Mouse (Mus musculus): ENCODE measurements at regions not wholly inside any gene's neighbourhood (a gene's known extent, or its start where the extent isn't known, plus 50 kb on each side); places are given as distances from the start of the nearest gene placed in this dataset.
A peak's percentile ranks its signal among the peaks of the same experiment; 100 is the strongest.

DNA sequence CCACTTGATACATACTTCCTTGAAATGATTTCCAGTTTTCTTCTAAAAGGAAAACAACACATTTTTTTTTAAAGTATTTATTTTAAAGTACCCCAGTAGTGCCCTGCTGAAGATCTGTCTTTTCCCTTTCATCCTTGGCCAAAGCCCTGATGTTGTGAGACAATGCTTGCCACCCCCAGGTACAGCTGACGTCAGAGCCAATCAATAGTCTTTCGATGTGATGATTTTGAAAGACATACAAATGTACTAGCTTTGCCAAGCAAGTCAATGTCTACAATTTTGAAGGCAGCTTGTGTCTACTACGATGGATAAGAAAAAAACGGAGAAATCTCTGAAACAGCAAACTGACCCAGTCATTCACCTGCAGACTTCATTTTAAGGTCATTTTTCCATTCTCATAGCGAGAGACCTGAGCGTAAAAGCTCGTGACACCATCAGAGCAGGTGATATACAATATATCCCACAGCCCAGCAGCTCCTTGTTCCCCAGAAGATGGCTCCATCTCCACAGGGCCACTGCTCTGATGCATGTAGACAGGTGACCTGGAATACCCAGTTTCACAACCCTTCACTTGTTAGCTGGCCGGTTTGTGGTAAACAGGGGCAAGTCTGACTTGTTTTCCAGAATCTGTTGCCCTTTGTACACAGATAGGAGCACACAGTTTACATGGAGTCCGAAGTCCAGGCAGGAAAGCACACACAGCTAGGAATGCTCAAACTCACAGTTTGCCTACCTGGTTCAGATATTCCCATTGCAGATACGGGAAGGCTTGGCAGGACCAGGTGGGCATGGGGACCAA is 129.0 kb downstream of the Irs2 start:
- no peak overlapping the region for H3K4me2 ChIP-seq (replicated peaks; ENCODE audit: low read depth, low read length)
- ATAC-seq (ENCODE audit: low FRiP score, low TSS enrichment): no peak
- no peaks in the 10 kb centered on the region for H3K36me3 ChIP-seq (ENCODE audit: insufficient read depth, low read length)
- no peak overlapping the region for H3K4me3 ChIP-seq (ENCODE audit: low read length)
- H3K9ac ChIP-seq (replicated peaks; ENCODE audit: low read length): no peak overlapping the region
- peaks cover 4% of the 10 kb centered on the region; the same call in 1 of the 2 replicates for H3K27me3 ChIP-seq (ENCODE audit: insufficient read depth, low read length)
- WGBS: 83% methylated on average over 10 of the region's 10 CpGs
- H3K9me3 ChIP-seq (ENCODE audit: low read length): no peaks in the 10 kb centered on the region
- H3K4me1 ChIP-seq (ENCODE audit: insufficient read depth, low read length): no peaks in the 10 kb centered on the region
- no peak overlapping the region for H3K27ac ChIP-seq (ENCODE audit: low read length)

GRCm38 (mm10) chr8:10878371-10878770 is 129.9 kb downstream of the Irs2 start:
- Histone ChIP-seq H3K9me3 (ENCODE audit: low read length) (no peaks in the 10 kb centered on the region), H3K4me1 (ENCODE audit: insufficient read depth, low read length) (no peaks in the 10 kb centered on the region), H3K9ac (replicated peaks; ENCODE audit: low read length) (no peak overlapping the region), H3K4me3 (ENCODE audit: low read length) (no peak overlapping the region), H3K36me3 (ENCODE audit: insufficient read depth, low read length) (no peaks in the 10 kb centered on the region), H3K27ac (ENCODE audit: low read length) (no peak overlapping the region), H3K27me3 (ENCODE audit: insufficient read depth, low read length) (peaks cover 4% of the 10 kb centered on the region; the same call in 1 of the 2 replicates), H3K4me2 (replicated peaks; ENCODE audit: low read depth, low read length) (no peak overlapping the region)
- ATAC-seq (ENCODE audit: low FRiP score, low TSS enrichment): no peak
- 91% methylated on average over 4 of the region's 4 CpGs for WGBS

- Histone ChIP-seq H3K4me3 (ENCODE audit: low read length) (no peak overlapping the region), H3K4me2 (replicated peaks; ENCODE audit: low read depth, low read length) (no peak overlapping the region), H3K27me3 (ENCODE audit: insufficient read depth, low read length) (peaks cover 4% of the 10 kb centered on the region; the same call in 1 of the 2 replicates), H3K9me3 (ENCODE audit: low read length) (no peaks in the 10 kb centered on the region), H3K9ac (replicated peaks; ENCODE audit: low read length) (no peak overlapping the region), H3K4me1 (ENCODE audit: insufficient read depth, low read length) (no peaks in the 10 kb centered on the region), H3K27ac (ENCODE audit: low read length) (no peak overlapping the region), H3K36me3 (ENCODE audit: insufficient read depth, low read length) (no peaks in the 10 kb centered on the region)
- WGBS: 62% methylated on average over 6 of the region's 6 CpGs
- no peak for ATAC-seq (ENCODE audit: low FRiP score, low TSS enrichment)
Observed at GRCm38 (mm10) chr8:10875170-10875569, 133.1 kb downstream of the Irs2 start.

GRCm38 (mm10) chr8:10871451-10871850 is 136.8 kb downstream of the Irs2 start:
- Histone ChIP-seq H3K36me3 (ENCODE audit: insufficient read depth, low read length) (no peaks in the 10 kb centered on the region), H3K4me2 (replicated peaks; ENCODE audit: low read depth, low read length) (no peak overlapping the region), H3K9ac (replicated peaks; ENCODE audit: low read length) (no peak overlapping the region), H3K9me3 (ENCODE audit: low read length) (no peaks in the 10 kb centered on the region), H3K27me3 (ENCODE audit: insufficient read depth, low read length) (0 out of 2 replicates have a peak, but pooled peaks cover 11% of the 10 kb centered on the region), H3K4me3 (ENCODE audit: low read length) (no peak overlapping the region), H3K4me1 (ENCODE audit: insufficient read depth, low read length) (peaks cover 6% of the 10 kb centered on the region), H3K27ac (ENCODE audit: low read length) (no peak overlapping the region)
- no peak for ATAC-seq (ENCODE audit: low FRiP score, low TSS enrichment)
- 72% methylated on average over 7 of the region's 7 CpGs for WGBS

DNA sequence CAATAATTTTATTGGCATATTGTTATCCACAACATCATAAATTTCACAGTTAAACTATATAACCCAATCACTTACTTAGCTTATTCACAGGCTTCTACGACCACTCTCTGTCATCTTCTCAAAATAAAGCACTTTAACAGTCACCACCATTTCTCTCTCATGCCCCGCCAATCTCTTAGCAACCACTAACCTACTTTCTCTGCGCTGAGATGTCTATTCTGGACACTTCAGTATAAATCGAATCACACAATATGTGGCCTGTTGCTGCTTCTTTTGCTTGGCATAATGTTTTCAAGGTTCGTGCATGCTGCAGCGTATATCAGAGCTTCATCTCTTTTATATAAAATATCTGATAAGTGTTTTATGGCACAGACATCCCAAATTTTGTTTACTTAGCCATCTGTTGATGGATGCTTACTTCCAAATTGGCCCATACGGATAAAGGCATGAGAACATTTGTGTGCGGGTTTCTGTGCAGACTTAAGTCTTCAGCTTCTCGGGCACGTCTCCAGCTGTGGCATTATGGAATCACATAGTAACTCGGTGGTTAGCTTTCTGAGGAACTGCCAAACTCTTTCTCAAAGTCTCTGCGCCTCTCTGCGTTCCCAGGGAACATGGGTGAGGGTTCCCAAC is 137.7 kb downstream of the Irs2 start:
- H3K4me2 ChIP-seq (replicated peaks; ENCODE audit: low read depth, low read length): no peak overlapping the region
- no peaks in the 10 kb centered on the region for H3K9me3 ChIP-seq (ENCODE audit: low read length)
- 85% methylated on average over 13 of the region's 13 CpGs for WGBS
- peaks cover 15% of the 10 kb centered on the region for H3K4me1 ChIP-seq (ENCODE audit: insufficient read depth, low read length)
- 0 out of 2 replicates have a peak, but pooled peaks cover 7% of the 10 kb centered on the region for H3K27me3 ChIP-seq (ENCODE audit: insufficient read depth, low read length)
- H3K27ac ChIP-seq (ENCODE audit: low read length): no peak overlapping the region
- no peak for ATAC-seq (ENCODE audit: low FRiP score, low TSS enrichment)
- no peaks in the 10 kb centered on the region for H3K36me3 ChIP-seq (ENCODE audit: insufficient read depth, low read length)
- no peak overlapping the region for H3K4me3 ChIP-seq (ENCODE audit: low read length)
- no peak overlapping the region for H3K9ac ChIP-seq (replicated peaks; ENCODE audit: low read length)

GRCm38 (mm10) chr8:10869866-10870265 is 138.4 kb downstream of the Irs2 start:
- Histone ChIP-seq H3K9ac (replicated peaks; ENCODE audit: low read length) (no peak overlapping the region), H3K4me1 (ENCODE audit: insufficient read depth, low read length) (peaks cover 19% of the 10 kb centered on the region), H3K4me2 (replicated peaks; ENCODE audit: low read depth, low read length) (no peak overlapping the region), H3K27me3 (ENCODE audit: insufficient read depth, low read length) (0 out of 2 replicates have a peak, but pooled peaks cover 7% of the 10 kb centered on the region), H3K36me3 (ENCODE audit: insufficient read depth, low read length) (no peaks in the 10 kb centered on the region), H3K4me3 (ENCODE audit: low read length) (no peak overlapping the region), H3K27ac (ENCODE audit: low read length) (no peak overlapping the region), H3K9me3 (ENCODE audit: low read length) (no peaks in the 10 kb centered on the region)
- 84% methylated on average over 10 of the region's 10 CpGs for WGBS
- no peak for ATAC-seq (ENCODE audit: low FRiP score, low TSS enrichment)

DNA sequence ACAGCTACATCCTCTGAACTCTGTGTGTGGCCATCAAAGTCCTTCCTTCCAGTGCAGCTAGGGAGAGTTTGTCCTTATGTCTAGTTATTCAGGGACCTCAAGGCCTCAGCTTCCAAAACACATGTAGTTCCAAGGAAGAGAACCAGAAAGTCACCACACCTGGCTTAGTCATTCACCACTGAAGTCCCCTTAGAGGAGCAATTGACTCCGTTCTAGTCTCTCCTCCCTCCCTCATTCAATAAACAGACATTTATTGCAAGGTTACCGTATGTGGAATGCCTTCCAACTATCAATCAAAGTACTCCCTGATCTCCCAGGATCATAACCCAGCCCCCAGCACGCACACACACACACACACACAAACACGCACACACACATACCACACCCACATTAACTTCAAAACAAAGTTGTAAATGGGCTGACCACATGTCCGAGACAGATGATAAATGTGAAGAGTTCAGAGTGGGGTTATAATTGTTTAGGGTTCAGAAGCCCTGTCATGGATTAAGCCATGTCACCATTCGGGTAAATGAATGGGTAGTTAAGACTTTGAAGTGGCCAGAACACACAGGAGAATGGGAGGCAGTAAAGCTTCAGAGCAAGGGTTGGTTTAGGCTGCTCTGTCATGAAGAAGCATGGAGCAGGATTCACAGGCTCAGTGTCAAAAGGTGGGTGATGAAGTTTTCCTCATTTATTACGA is 141.4 kb downstream of the Irs2 start:
- ATAC-seq (ENCODE audit: low FRiP score, low TSS enrichment): 0 out of 2 replicates have a peak, but pooled peaks have one; percentile 24
- H3K4me2 ChIP-seq (replicated peaks; ENCODE audit: low read depth, low read length): no peak overlapping the region

GRCm38 (mm10) chr8:10865941-10866513 is 142.2 kb downstream of the Irs2 start:
- Histone ChIP-seq H3K4me1 (ENCODE audit: insufficient read depth, low read length) (peaks cover 19% of the 10 kb centered on the region), H3K27ac (ENCODE audit: low read length) (peak overlapping the region; percentile 74), H3K9ac (replicated peaks; ENCODE audit: low read length) (no peak overlapping the region), H3K4me3 (ENCODE audit: low read length) (no peak overlapping the region), H3K4me2 (replicated peaks; ENCODE audit: low read depth, low read length) (no peak overlapping the region), H3K9me3 (ENCODE audit: low read length) (no peaks in the 10 kb centered on the region), H3K36me3 (ENCODE audit: insufficient read depth, low read length) (no peaks in the 10 kb centered on the region), H3K27me3 (ENCODE audit: insufficient read depth, low read length) (peaks cover 18% of the 10 kb centered on the region; the same call in 1 of the 2 replicates)
- peak; percentile 68 for ATAC-seq (ENCODE audit: low FRiP score, low TSS enrichment)
- 47% methylated on average over 11 of the region's 11 CpGs for WGBS

More for the DNA sequence above, 141.4 kb downstream of the Irs2 start:
- Histone ChIP-seq H3K9me3 (ENCODE audit: low read length) (no peaks in the 10 kb centered on the region), H3K4me3 (ENCODE audit: low read length) (no peak overlapping the region), H3K9ac (replicated peaks; ENCODE audit: low read length) (no peak overlapping the region), H3K27me3 (ENCODE audit: insufficient read depth, low read length) (peaks cover 12% of the 10 kb centered on the region; the same call in 1 of the 2 replicates), H3K4me1 (ENCODE audit: insufficient read depth, low read length) (peaks cover 19% of the 10 kb centered on the region), H3K27ac (ENCODE audit: low read length) (no peak overlapping the region), H3K36me3 (ENCODE audit: insufficient read depth, low read length) (no peaks in the 10 kb centered on the region)
- WGBS: 29% methylated on average over 7 of the region's 7 CpGs

DNA sequence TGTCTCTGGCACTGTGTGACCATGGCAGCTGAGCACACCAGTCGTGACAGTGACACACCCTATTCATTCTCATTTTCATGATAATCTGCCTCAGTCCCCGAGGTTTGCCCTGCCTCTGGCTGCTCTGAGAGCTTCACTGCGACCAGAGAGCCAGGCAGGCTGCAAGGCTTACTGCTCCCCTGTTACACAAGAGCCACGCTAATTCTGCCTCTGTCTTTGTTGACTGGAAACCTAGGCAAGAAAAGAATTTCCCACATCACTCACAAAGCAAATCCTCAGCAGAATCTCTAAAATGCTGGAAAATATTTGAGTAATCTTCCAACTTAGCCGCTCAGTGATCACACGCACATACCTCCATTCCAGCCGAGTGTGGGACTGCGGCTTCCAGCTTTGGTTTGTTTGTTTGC is 142.8 kb downstream of the Irs2 start:
- Histone ChIP-seq H3K9ac (replicated peaks; ENCODE audit: low read length) (peak overlapping the region; percentile 41), H3K9me3 (ENCODE audit: low read length) (no peaks in the 10 kb centered on the region), H3K36me3 (ENCODE audit: insufficient read depth, low read length) (no peaks in the 10 kb centered on the region), H3K27me3 (ENCODE audit: insufficient read depth, low read length) (peaks cover 18% of the 10 kb centered on the region; the same call in 1 of the 2 replicates), H3K4me3 (ENCODE audit: low read length) (no peak overlapping the region), H3K4me1 (ENCODE audit: insufficient read depth, low read length) (peaks cover 19% of the 10 kb centered on the region), H3K27ac (ENCODE audit: low read length) (peak overlapping the region; percentile 74), H3K4me2 (replicated peaks; ENCODE audit: low read depth, low read length) (no peak overlapping the region)
- no peak for ATAC-seq (ENCODE audit: low FRiP score, low TSS enrichment)
- 27% methylated on average over 8 of the region's 8 CpGs for WGBS

Data from kidney, embryonic 16.5 days (tissue).